Mouse (Mus musculus) hindbrain, embryonic 10.5 days (tissue): ENCODE data around the gene Svs1. TPM values are rescaled to one million over a fixed set of nuclear protein-coding genes. Genes with fewer than 3 reads are reported as not detected.
"Not testable (repeated sequence)": the region's sequence is repeated elsewhere in the genome, so short reads cannot be mapped to it uniquely, and the experiment has no call there.

Experiments
- DNase-seq: peaks from one replicate; pipeline ENCODE4 v3.0.0-alpha.2; 2017; ENCODE audit warnings: low spot score
- H3K27ac ChIP-seq: fragments of 300-500 bp; sonication (generic); 2 replicates; pipeline ENCODE4 v1.5.1; 2016; ENCODE audit warnings: mild to moderate bottlenecking, moderate library complexity
- H3K27me3 ChIP-seq: fragments of 300-500 bp; sonication (generic); 2 replicates; pipeline ENCODE4 v1.6.1; 2016; ENCODE audit warnings: mild to moderate bottlenecking; ENCODE audit not compliant: poor library complexity, insufficient read depth, severe bottlenecking
- H3K36me3 ChIP-seq: fragments of 300-500 bp; sonication (generic); 2 replicates; pipeline ENCODE4 v1.6.1; 2016; ENCODE audit warnings: mild to moderate bottlenecking, moderate library complexity
- H3K4me1 ChIP-seq: fragments of 300-500 bp; sonication (generic); replicated peaks from 2 replicates; pipeline ENCODE4 v1.6.1; 2016; ENCODE audit warnings: mild to moderate bottlenecking
- H3K4me3 ChIP-seq: fragments of 300-500 bp; sonication (generic); 2 replicates; pipeline ENCODE4 v1.5.1; 2016; ENCODE audit warnings: mild to moderate bottlenecking, moderate library complexity
- H3K9me3 ChIP-seq: fragments of 300-500 bp; sonication (generic); 2 replicates; pipeline ENCODE4 v1.6.1; 2016; ENCODE audit warnings: mild to moderate bottlenecking, moderate library complexity
- WGBS: fragments of 180-500 bp; shearing (Covaris S2); methylation state at CpG from one replicate; pipeline ENCODE4 v1.1.7; 2016; 5-methylcytosine and 5-hydroxymethylcytosine counted together
- polyA plus RNA-seq: library from polyadenylated mRNA; unstranded; fragments of >200 nt; fragmentation: Nextera tagmentation; extraction: Ambion mirVana; gene quantifications from 2 replicates; pipeline ENCODE4 v1.2.1, GENCODE M21; 2016

Gene Svs1
- polyA plus RNA-seq = not detected in 2 replicates

- H3K9me3 ChIP-seq = no peaks in the 10 kb centered on the region
- WGBS = 66% methylated on average over 7 of the region's 7 CpGs
- no peak within 1 kb of the TSS for H3K27ac ChIP-seq
- no peak within 1 kb of the TSS for H3K4me3 ChIP-seq
- no peak for DNase-seq
- H3K27me3 ChIP-seq = no peaks in the 10 kb centered on the region
- H3K36me3 ChIP-seq = no peaks in the 10 kb centered on the region
- no peaks in the 10 kb centered on the region for H3K4me1 ChIP-seq
These were observed at the start of gene Svs1 for GRCm38 (mm10) chr6:48986444-48986990. TSS of gene Svs1 (plus strand) at chr6:48986861.

DNA sequence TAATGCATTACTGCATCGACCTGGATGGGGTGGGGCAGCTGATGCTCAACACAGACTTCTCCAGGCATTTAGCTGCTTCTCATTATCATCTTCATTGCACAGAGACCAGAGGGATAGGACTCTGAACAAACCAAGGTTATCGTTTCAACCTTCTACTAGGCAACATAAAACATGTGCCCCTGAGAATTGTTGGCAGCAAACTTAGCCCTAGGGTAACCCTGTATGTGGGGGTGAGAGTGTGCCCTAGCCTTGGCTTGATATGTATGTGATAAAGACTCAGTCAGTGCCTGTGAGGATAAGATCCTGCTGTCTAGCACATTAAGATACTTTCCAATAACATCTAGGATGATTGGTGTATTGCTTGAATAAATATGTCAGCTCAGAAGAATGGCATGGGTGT is 37.1 kb upstream of the Svs1 start:
- Histone ChIP-seq H3K4me3 (no peak overlapping the region), H3K4me1 (no peaks in the 10 kb centered on the region), H3K9me3 (peaks cover 1% of the 10 kb centered on the region; the same call in 1 of the 2 replicates), H3K36me3 (no peaks in the 10 kb centered on the region), H3K27me3 (no peaks in the 10 kb centered on the region), H3K27ac (no peak overlapping the region)
- WGBS = 83% methylated on average over 2 of the region's 2 CpGs
- DNase-seq = no peak

GRCm38 (mm10) chr6:48950676-48951075 is 36.0 kb upstream of the Svs1 start:
- DNase-seq = no peak
- H3K36me3 ChIP-seq = no peaks in the 10 kb centered on the region
- 89% methylated on average over 5 of the region's 5 CpGs for WGBS

DNA sequence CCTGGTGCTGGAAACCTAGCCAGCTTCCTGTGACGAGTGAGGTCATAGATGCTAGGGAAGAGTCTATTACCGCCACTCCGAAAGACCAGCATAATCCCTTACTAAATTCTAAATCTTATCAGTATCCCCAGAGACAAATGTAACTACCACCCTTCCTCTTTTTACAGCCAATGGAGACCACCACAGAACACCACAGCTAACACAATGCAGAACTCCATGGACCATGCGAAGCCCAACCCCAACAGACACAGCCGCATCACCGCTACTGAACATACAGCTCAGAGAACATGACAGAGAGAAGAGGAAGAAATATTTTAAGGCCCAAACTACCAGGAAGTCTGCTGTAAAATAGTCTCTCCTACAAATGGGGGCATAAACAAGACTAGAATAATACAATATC is 35.0 kb upstream of the Svs1 start:
- Histone ChIP-seq H3K4me3 (no peak overlapping the region), H3K27me3 (no peaks in the 10 kb centered on the region), H3K9me3 (no peaks in the 10 kb centered on the region), H3K36me3 (no peaks in the 10 kb centered on the region), H3K4me1 (no peaks in the 10 kb centered on the region), H3K27ac (no peak overlapping the region)
- WGBS = 89% methylated on average over 6 of the region's 6 CpGs
- DNase-seq = no peak

More at GRCm38 (mm10) chr6:48950676-48951075, 36.0 kb upstream of the Svs1 start:
- Histone ChIP-seq H3K4me1 (no peaks in the 10 kb centered on the region), H3K4me3 (no peak overlapping the region), H3K27ac (no peak overlapping the region), H3K27me3 (no peaks in the 10 kb centered on the region), H3K9me3 (no peaks in the 10 kb centered on the region)

- WGBS = 86% methylated on average over 5 of the region's 5 CpGs
- no peak for DNase-seq
These were observed 33.4 kb upstream of the Svs1 start for GRCm38 (mm10) chr6:48953220-48953619.

DNA sequence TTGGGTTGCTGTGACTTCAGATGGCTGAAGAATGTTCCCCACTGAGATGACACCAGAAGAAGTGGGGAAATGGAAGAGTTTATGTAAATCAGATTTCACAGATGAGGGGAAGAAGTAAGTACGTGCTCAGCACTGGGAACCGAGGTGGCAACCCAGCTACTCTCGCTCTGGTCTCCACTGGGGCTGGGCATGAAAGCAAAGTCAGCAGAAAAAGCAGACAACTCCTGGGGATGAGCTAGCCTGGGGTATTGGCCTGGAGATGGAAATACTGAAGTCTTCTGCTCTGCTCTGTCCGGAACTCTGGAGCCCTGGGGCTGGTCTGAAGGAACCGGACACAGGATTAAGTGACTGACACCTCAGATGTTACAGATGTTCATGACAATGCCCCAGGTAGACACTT is 32.5 kb upstream of the Svs1 start:
- Histone ChIP-seq H3K4me3 (no peak overlapping the region), H3K36me3 (no peaks in the 10 kb centered on the region), H3K9me3 (no peaks in the 10 kb centered on the region), H3K27ac (no peak overlapping the region), H3K27me3 (no peaks in the 10 kb centered on the region), H3K4me1 (no peaks in the 10 kb centered on the region)
- 82% methylated on average over 5 of the region's 5 CpGs for WGBS
- no peak for DNase-seq

More at GRCm38 (mm10) chr6:48953220-48953619, 33.4 kb upstream of the Svs1 start:
- Histone ChIP-seq H3K9me3 (no peaks in the 10 kb centered on the region), H3K27ac (no peak overlapping the region), H3K36me3 (no peaks in the 10 kb centered on the region), H3K4me1 (no peaks in the 10 kb centered on the region), H3K4me3 (no peak overlapping the region), H3K27me3 (no peaks in the 10 kb centered on the region)

GRCm38 (mm10) chr6:48954946-48955345 is 31.7 kb upstream of the Svs1 start:
- H3K4me1 ChIP-seq = no peaks in the 10 kb centered on the region
- H3K9me3 ChIP-seq = no peaks in the 10 kb centered on the region
- no peak overlapping the region for H3K27ac ChIP-seq
- H3K4me3 ChIP-seq = no peak overlapping the region
- H3K27me3 ChIP-seq = no peaks in the 10 kb centered on the region
- H3K36me3 ChIP-seq = no peaks in the 10 kb centered on the region
- 50% methylated on average over 1 of the region's 1 CpGs for WGBS
- DNase-seq = peak; percentile 27

DNA sequence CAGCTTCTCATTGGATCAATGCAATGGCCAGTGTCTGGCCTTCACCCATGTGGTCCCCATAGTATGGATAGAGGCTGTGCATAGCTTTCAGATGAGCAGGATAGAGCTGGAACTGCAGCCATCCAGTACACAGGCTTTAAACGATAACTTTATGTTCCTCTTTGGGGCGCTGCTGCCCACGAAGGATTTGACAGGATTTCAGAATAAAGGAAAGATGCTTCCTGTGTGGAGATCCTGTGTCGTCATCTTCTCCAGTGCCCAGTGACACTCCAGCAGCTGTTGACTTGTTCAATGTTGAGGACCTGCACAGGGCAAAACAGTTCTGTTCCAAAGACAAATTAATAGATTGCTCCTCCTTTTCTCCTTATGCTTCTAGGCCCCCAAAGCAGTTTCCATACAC is 29.9 kb upstream of the Svs1 start:
- Histone ChIP-seq H3K27me3 (no peaks in the 10 kb centered on the region), H3K36me3 (no peaks in the 10 kb centered on the region), H3K4me1 (no peaks in the 10 kb centered on the region), H3K9me3 (no peaks in the 10 kb centered on the region), H3K4me3 (no peak overlapping the region), H3K27ac (no peak overlapping the region)
- DNase-seq = no peak
- WGBS = 86% methylated on average over 4 of the region's 4 CpGs

GRCm38 (mm10) chr6:48958053-48958452 is 28.6 kb upstream of the Svs1 start:
- no peak overlapping the region for H3K4me3 ChIP-seq
- H3K4me1 ChIP-seq = no peaks in the 10 kb centered on the region
- 86% methylated on average over 1 of the region's 1 CpGs for WGBS
- no peaks in the 10 kb centered on the region for H3K9me3 ChIP-seq
- DNase-seq = peak; percentile 10
- no peaks in the 10 kb centered on the region for H3K36me3 ChIP-seq
- no peak overlapping the region for H3K27ac ChIP-seq
- no peaks in the 10 kb centered on the region for H3K27me3 ChIP-seq

DNA sequence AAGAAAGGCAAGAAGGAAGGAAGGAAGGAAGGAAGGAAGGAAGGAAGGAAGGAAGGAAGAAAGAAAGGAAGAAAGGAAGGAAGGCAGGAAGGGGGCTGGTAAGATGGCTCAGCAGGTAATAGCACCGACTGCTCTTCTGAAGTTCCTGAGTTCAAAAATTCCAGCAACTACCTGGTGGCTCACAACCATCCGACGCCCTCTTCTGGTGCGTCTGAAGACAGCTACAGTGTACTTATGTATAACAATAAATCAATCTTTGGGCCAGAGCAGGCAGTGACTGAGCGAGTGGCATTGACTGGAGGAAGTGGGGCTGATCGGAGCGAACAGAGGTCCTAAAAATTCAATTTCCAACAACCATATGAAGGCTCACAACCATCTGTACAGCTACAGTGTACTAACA is 27.5 kb upstream of the Svs1 start:
- H3K4me3 ChIP-seq, H3K27ac ChIP-seq, H3K4me1 ChIP-seq, H3K9me3 ChIP-seq, H3K27me3 ChIP-seq, H3K36me3 ChIP-seq: not testable (repeated sequence)
- WGBS = 33% methylated on average over 7 of the region's 7 CpGs
- DNase-seq = peak; percentile 8

DNA sequence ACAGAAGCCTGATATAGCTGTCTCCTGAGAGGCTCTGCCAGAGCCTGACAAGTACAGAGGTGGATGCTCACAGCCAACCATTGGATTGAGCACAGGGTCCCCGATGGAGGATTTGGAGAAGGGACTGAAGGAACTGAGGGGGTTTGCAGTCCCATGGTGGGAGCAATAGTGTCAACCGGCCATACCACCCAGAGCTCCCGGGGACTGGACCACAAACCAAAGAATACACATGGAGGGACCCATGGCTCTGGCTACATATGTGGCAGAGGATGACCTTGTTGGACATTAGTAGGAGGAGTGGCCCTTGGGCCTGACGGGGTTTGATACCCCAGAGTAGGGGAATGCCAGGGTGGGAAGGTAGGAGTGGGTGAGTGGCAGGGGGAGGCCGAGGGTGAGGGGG is 20.0 kb upstream of the Svs1 start:
- H3K4me3 ChIP-seq, H3K27ac ChIP-seq, H3K4me1 ChIP-seq, DNase-seq, H3K27me3 ChIP-seq, H3K9me3 ChIP-seq, H3K36me3 ChIP-seq: not testable (repeated sequence)
- WGBS = 91% methylated on average over 5 of the region's 5 CpGs

DNA sequence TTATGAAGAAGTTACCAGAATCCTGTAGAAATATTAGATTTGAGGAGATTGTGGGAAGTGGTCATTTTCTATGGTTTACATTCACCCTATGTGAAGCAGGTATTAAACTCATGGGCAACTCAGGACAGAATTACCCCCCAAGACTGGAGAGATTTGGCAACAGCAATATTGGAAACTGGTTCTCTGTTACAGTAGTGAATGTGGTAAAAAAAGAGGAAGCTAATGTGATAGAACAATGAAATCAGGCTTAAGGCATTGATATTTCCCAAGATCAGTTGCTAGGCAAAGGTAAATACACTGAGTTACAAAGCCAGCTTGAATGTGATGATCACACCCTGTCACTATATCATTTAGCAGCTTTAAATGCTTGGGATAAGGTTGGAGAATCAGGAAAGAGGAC is 18.8 kb upstream of the Svs1 start:
- Histone ChIP-seq H3K27ac (no peak overlapping the region), H3K9me3 (no peaks in the 10 kb centered on the region), H3K4me1 (no peaks in the 10 kb centered on the region), H3K36me3 (no peaks in the 10 kb centered on the region), H3K27me3 (no peaks in the 10 kb centered on the region), H3K4me3 (no peak overlapping the region)
- no peak for DNase-seq

- 84% methylated on average over 2 of the region's 2 CpGs for WGBS
- no peaks in the 10 kb centered on the region for H3K27me3 ChIP-seq
- H3K9me3 ChIP-seq = no peaks in the 10 kb centered on the region
- H3K4me3 ChIP-seq = no peak within 1 kb of the TSS
- DNase-seq = no peak
- H3K27ac ChIP-seq = no peak within 1 kb of the TSS
- no peaks in the 10 kb centered on the region for H3K4me1 ChIP-seq
- H3K36me3 ChIP-seq = no peaks in the 10 kb centered on the region
These were observed 12.0 kb upstream of the Svs1 start, which contains the start of gene Doxl2 for GRCm38 (mm10) chr6:48974663-48975062. TSS of gene Doxl2 (plus strand) at chr6:48974963.

- H3K27me3 ChIP-seq = no peaks in the 10 kb centered on the region
- no peaks in the 10 kb centered on the region for H3K36me3 ChIP-seq
- H3K4me1 ChIP-seq = no peaks in the 10 kb centered on the region
- H3K27ac ChIP-seq = no peak overlapping the region
- 66% methylated on average over 1 of the region's 1 CpGs for WGBS
- H3K4me3 ChIP-seq = no peak overlapping the region
- H3K9me3 ChIP-seq = no peaks in the 10 kb centered on the region
- no peak for DNase-seq
These were observed 7.0 kb upstream of the Svs1 start for GRCm38 (mm10) chr6:48979616-48980015.
